20 mouse cellular contexts compared by ENCODE assay signal in genomic region chr5:92681861-92682260, GRCm38 (mm10). TPM values are rescaled to one million over a fixed set of nuclear protein-coding genes. Genes with fewer than 3 reads are reported as not detected.
"Had no signal": no experiment of that assay in that cellular context is flagged by ENCODE, and none has a peak within 500 bp of the region (broad histone marks: within the 10 kb centered on the region; RNA-seq: fewer than 3 reads in every experiment).

No protein-coding gene starts in this region.

- H3K36me3 ChIP-seq: heart, embryonic 10.5 days; heart, embryonic 12.5 days; heart, embryonic 13.5 days; heart, embryonic 15.5 days; hindbrain, embryonic 10.5 days; hindbrain, embryonic 12.5 days; hindbrain, embryonic 13.5 days; hindbrain, embryonic 15.5 days; intestine, embryonic 15.5 days; kidney, embryonic 15.5 days had no signal

- H3K27me3 ChIP-seq: heart, embryonic 15.5 days; hindbrain, embryonic 12.5 days; hindbrain, embryonic 13.5 days had no signal

- H3K9ac ChIP-seq: intestine, embryonic 15.5 days; kidney, embryonic 15.5 days had no signal

- ATAC-seq: hindbrain, postnatal 0 days; inflammation-experienced regulatory T-cells, adult 6 months; intestine, postnatal 0 days had no signal

- H3K27ac ChIP-seq: hindbrain, embryonic 12.5 days; hindbrain, embryonic 14.5 days; intestine, embryonic 15.5 days; kidney, embryonic 15.5 days; layer of hippocampus, adult 2 months had no signal

- H3K9me3 ChIP-seq: heart, embryonic 10.5 days; heart, embryonic 12.5 days; heart, embryonic 13.5 days; heart, embryonic 15.5 days; hindbrain, embryonic 10.5 days; hindbrain, embryonic 12.5 days; hindbrain, embryonic 13.5 days; hindbrain, embryonic 15.5 days; intestine, embryonic 15.5 days; kidney, embryonic 15.5 days had no signal

- DNase-seq: layer of hippocampus, adult 9-11 months; layer of hippocampus, postnatal 36 days had no signal

RNA-seq across cellular contexts. Expression of gene Ccdc158, which starts 6.8 kb away (rescaled TPM):
- total RNA-seq: heart, postnatal 14 days; heart, postnatal 25 days; heart, postnatal 36 days had no signal
- polyA plus RNA-seq: inflammation-experienced regulatory T-cells, adult 6 months had no signal
